Mouse (Mus musculus) embryonic facial prominence, embryonic 15.5 days (tissue): Measurements from ENCODE around the gene Cfap97. TPM values are rescaled to one million over a fixed set of nuclear protein-coding genes. Genes with fewer than 3 reads are reported as not detected.

Source experiments
- ATAC-seq: fragments of 200-750 bp; cut with Nextera tagmentation; 2 replicates; pipeline ENCODE4 v1.8.0; 2017; ENCODE audit warnings: low read depth, moderate TSS enrichment; ENCODE audit not compliant: insufficient number of reproducible peaks, low FRiP score, low TSS enrichment
- H3K27ac ChIP-seq: fragments of 300-500 bp; sonication (generic); replicated peaks from 2 replicates; pipeline ENCODE4 v1.5.1; 2015; ENCODE audit warnings: mild to moderate bottlenecking, inconsistent platforms
- H3K27me3 ChIP-seq: fragments of 300-500 bp; sonication (generic); 2 replicates; pipeline ENCODE4 v1.6.1; 2015; ENCODE audit warnings: inconsistent platforms
- H3K36me3 ChIP-seq: fragments of 300-500 bp; sonication (generic); 2 replicates; pipeline ENCODE4 v1.6.1; 2015; ENCODE audit warnings: mild to moderate bottlenecking, inconsistent platforms
- H3K4me1 ChIP-seq: fragments of 300-500 bp; sonication (generic); 2 replicates; pipeline ENCODE4 v1.6.1; 2015; ENCODE audit warnings: inconsistent platforms
- H3K4me2 ChIP-seq: fragments of 300-500 bp; sonication (generic); replicated peaks from 2 replicates; pipeline ENCODE4 v1.6.1; 2015; ENCODE audit warnings: mild to moderate bottlenecking, inconsistent platforms
- H3K4me3 ChIP-seq: fragments of 300-500 bp; sonication (generic); replicated peaks from 2 replicates; pipeline ENCODE4 v1.5.1; 2015; ENCODE audit warnings: mild to moderate bottlenecking, inconsistent platforms
- H3K9ac ChIP-seq: fragments of 300-500 bp; sonication (generic); 2 replicates; pipeline ENCODE4 v1.6.1; 2015; ENCODE audit warnings: inconsistent platforms
- H3K9me3 ChIP-seq: fragments of 300-500 bp; sonication (generic); replicated peaks from 2 replicates; pipeline ENCODE4 v1.6.1; 2016; ENCODE audit warnings: inconsistent platforms
- WGBS: fragments of 180-500 bp; shearing (Covaris S2); methylation state at CpG from one replicate; pipeline ENCODE4 v1.1.7; 2015; 5-methylcytosine and 5-hydroxymethylcytosine counted together
- polyA plus RNA-seq: library from polyadenylated mRNA; unstranded; fragments of >200 nt; fragmentation: Nextera tagmentation; extraction: Ambion mirVana; gene quantifications from 2 replicates; pipeline ENCODE4 v1.2.1, GENCODE M21; 2015

Cfap97 gene
- polyA plus RNA-seq, 1 experiment from 2014 or later = 22.6 TPM

DNA sequence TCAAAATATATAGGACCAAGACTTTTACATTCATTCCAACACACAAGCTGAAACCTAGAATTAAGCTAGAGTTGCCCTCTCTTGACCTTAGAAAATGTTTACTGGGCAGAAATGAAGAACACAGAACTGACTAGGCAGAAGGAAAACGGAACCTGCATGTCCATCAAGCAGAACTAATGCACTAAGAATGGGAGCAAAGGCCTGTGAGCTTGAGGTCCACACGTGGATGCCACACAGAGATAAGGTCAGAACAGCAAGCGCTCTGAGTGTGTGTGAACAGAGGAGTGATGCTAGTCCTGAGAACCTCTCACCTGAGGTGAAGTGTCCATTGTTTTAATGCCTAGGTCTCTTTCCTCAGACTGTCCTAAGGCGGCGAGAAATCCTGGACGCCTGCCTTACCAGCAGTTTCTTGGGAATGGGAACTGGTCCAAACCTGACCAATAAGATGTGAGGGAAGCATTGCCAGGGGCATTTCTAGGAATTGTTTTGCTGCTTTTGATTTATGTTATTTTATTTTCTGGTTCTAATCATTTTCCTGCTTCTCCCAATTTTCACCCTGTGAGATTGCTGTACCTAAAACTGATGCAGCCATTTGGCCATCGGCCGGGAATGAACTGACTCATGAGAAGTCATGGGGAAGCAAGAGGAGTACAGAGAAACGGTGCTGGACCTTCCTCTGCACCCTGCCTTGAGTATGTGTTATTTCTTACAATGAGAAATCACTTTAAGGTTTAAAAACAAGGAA lies 11.0 kb upstream of the Cfap97 start:
- Histone ChIP-seq H3K4me1 (no peaks in the 10 kb centered on the region), H3K9me3 (no peaks in the 10 kb centered on the region), H3K9ac (no peak overlapping the region), H3K27ac (no peak overlapping the region), H3K36me3 (no peaks in the 10 kb centered on the region), H3K27me3 (no peaks in the 10 kb centered on the region), H3K4me2 (no peak overlapping the region), H3K4me3 (no peak overlapping the region)
- no peak for ATAC-seq
- WGBS = 75% methylated on average over 9 of the region's 9 CpGs

DNA sequence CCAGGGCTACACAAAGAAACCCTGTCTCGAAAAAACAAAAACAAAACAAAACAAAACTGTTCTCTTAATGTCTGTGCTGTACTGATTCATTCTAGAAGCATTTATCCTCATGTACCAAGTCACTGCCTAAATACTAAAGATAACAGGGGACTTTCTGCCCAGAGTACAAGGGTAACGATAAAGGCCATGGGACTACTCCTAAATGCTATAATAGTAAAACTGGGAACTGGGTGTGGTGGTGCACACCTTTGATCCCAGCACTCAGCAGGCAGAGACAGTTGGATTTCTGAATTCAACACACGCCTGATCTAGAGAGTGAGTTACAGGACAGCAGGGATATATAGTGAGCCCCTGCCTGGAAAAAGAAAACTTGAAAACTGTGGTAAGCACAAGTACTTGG lies 9.9 kb upstream of the Cfap97 start:
- H3K9me3 ChIP-seq = no peaks in the 10 kb centered on the region
- no peaks in the 10 kb centered on the region for H3K36me3 ChIP-seq
- no peak overlapping the region for H3K4me3 ChIP-seq
- H3K9ac ChIP-seq = no peak overlapping the region
- no peak overlapping the region for H3K4me2 ChIP-seq
- ATAC-seq = no peak
- no peak overlapping the region for H3K27ac ChIP-seq
- no peaks in the 10 kb centered on the region for H3K4me1 ChIP-seq
- no peaks in the 10 kb centered on the region for H3K27me3 ChIP-seq
- 93% methylated on average over 3 of the region's 3 CpGs for WGBS

DNA sequence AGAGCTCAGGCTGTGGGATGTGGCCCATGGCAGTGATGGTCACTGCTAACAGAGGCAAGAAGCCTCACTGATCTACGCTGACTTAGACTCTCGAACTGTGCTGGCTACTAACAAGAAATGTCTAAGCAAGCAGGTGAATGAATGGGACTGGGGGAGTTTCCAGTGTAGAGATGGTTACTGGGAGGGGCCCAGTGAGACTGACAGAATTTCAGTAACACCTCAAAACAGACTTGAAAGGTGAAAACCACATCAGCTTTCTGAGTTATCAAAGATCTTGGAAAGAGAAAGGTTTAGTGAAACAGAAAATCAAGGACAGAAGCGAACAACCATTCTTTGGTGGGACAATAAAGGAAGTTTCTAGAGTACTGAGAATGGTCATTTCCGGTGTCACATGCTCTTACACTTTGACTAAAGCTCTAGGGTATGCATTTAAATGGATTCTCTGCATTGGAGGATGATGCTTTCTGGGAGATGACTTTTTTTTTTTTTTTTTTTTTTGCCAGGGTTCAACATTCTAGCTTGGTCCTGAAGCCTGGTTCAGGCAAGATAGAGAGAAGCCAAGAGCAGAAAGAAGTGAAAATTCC lies 9.0 kb upstream of the Cfap97 start:
- ATAC-seq = no peak
- no peaks in the 10 kb centered on the region for H3K27me3 ChIP-seq
- no peak overlapping the region for H3K27ac ChIP-seq
- WGBS = 88% methylated on average over 4 of the region's 4 CpGs
- no peaks in the 10 kb centered on the region for H3K9me3 ChIP-seq
- H3K4me1 ChIP-seq = no peaks in the 10 kb centered on the region
- no peak overlapping the region for H3K9ac ChIP-seq
- H3K4me3 ChIP-seq = no peak overlapping the region
- H3K36me3 ChIP-seq = no peaks in the 10 kb centered on the region
- no peak overlapping the region for H3K4me2 ChIP-seq

DNA sequence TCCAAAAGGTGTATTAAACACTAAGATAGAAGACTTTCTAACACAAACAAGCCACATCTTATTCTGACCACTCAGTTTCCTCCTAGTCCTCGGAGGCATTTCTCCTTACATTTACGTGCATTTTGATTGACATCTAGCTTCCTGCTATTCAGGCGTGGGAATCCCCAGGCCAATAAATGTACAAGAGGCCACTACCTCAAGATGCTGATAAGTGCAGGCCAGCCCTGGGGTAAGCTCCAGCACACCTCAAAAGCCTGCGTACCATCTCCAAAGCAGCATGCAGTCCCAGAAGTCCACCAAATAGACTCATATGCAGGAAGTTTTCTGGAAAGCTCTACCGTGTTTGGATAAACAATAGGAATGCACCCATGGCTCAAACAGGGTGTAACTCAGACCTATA lies 8.1 kb upstream of the Cfap97 start:
- Histone ChIP-seq H3K36me3 (no peaks in the 10 kb centered on the region), H3K27ac (no peak overlapping the region), H3K27me3 (no peaks in the 10 kb centered on the region), H3K4me2 (no peak overlapping the region), H3K4me1 (no peaks in the 10 kb centered on the region), H3K9me3 (no peaks in the 10 kb centered on the region), H3K9ac (no peak overlapping the region), H3K4me3 (no peak overlapping the region)
- ATAC-seq = no peak
- WGBS = 53% methylated on average over 5 of the region's 5 CpGs

DNA sequence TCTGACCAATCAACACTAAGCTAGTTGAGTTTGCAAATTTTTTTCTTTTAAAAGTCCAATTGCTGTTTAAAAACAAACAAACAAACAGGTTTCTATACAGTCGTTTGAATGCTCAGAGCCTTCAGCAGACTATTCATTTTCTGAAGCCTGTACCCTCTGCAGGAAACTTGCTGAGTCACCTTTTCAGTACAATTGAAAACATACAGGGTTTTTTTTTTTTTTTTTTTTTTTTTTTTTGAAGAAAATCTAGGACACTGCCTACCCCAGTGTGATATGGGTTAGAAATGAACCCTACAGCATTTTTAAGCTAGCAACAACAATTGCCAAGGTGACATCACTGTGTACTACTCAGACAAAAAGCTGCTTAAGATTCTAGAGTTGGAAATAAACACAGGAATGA lies 7.6 kb upstream of the Cfap97 start:
- WGBS = 11% methylated on average over 1 of the region's 1 CpGs
- Histone ChIP-seq H3K27me3 (no peaks in the 10 kb centered on the region), H3K9me3 (no peaks in the 10 kb centered on the region), H3K4me1 (no peaks in the 10 kb centered on the region), H3K36me3 (no peaks in the 10 kb centered on the region), H3K4me2 (no peak overlapping the region), H3K27ac (no peak overlapping the region), H3K9ac (no peak overlapping the region), H3K4me3 (no peak overlapping the region)
- no peak for ATAC-seq

DNA sequence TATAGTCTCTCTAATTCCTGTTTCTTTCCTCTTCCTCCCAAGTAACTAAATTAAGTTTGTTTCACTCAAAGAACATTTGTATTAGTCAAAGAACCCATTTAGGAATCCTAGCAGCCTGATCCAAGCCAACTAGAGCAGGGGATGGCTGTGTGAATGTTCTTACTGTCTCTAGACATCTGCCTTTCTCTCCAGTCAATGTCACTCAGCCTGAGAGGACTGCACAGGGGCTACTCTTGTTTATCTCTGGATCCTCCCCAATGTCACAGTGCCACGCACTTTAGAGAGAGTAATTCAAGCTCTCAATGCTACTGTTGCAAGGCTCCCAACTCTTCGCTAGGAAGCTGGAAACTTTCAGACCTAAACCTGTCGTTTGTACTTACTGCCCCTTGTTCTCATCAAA lies 5.4 kb upstream of the Cfap97 start:
- no peak for ATAC-seq
- Histone ChIP-seq H3K4me1 (peaks cover 6% of the 10 kb centered on the region; the same call in 1 of the 2 replicates), H3K36me3 (no peaks in the 10 kb centered on the region), H3K4me3 (no peak overlapping the region), H3K4me2 (no peak overlapping the region), H3K9me3 (no peaks in the 10 kb centered on the region), H3K27me3 (no peaks in the 10 kb centered on the region), H3K27ac (no peak overlapping the region), H3K9ac (no peak overlapping the region)
- 40% methylated on average over 3 of the region's 3 CpGs for WGBS

DNA sequence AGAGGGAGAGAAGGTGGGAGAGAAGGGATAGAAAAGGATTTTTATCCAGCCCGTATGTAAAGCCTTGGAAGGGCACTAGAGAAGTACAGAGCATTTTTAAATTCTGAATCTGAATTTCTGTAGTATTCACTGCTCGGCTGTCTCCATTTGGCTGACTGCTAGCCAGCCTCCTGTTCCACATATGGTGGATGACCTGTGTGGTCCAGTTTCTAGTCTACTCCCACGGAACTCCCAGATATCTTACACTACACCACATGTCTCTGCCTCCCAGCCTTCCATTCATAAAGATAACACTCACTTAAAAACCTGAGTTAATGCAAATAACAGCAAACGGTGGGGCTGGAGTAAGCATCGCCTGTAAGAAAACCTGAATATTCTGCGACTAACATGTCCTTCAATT lies 2.3 kb upstream of the Cfap97 start:
- 74% methylated on average over 6 of the region's 6 CpGs for WGBS
- ATAC-seq = no peak
- no peak overlapping the region for H3K27ac ChIP-seq

DNA sequence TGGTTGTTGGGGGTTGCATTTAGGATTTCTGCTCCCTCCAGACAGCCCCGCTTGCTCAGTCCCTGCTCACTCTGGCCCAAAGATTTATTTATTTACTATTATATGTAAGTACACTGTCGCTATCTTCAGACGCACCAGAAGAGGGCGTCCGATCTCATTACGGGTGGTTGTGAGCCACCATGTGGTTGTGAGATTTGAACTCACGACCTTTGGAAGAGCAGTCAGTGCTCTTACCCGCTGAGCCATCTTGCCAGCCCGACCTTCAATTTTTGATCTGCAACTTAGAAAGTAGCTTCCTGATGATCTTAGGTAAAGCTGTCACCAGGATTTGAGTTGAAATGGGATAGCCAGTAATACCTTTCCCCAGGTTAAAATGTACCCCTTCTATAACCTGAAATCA lies 1.8 kb upstream of the Cfap97 start:
- H3K27me3 ChIP-seq = 0 out of 2 replicates have a peak, but pooled peaks cover 3% of the 10 kb centered on the region
- H3K4me3 ChIP-seq = no peak overlapping the region
- H3K27ac ChIP-seq = no peak overlapping the region
- ATAC-seq = no peak
- H3K4me1 ChIP-seq = peaks cover 12% of the 10 kb centered on the region
- H3K9ac ChIP-seq = no peak overlapping the region
- H3K4me2 ChIP-seq = no peak overlapping the region
- WGBS = 77% methylated on average over 9 of the region's 9 CpGs
- H3K9me3 ChIP-seq = no peaks in the 10 kb centered on the region
- H3K36me3 ChIP-seq = no peaks in the 10 kb centered on the region

More for the DNA sequence above, 2.3 kb upstream of the Cfap97 start:
- Histone ChIP-seq H3K4me3 (no peak overlapping the region), H3K4me2 (no peak overlapping the region), H3K36me3 (no peaks in the 10 kb centered on the region), H3K9me3 (no peaks in the 10 kb centered on the region), H3K27me3 (no peaks in the 10 kb centered on the region), H3K4me1 (peaks cover 12% of the 10 kb centered on the region), H3K9ac (no peak overlapping the region)

DNA sequence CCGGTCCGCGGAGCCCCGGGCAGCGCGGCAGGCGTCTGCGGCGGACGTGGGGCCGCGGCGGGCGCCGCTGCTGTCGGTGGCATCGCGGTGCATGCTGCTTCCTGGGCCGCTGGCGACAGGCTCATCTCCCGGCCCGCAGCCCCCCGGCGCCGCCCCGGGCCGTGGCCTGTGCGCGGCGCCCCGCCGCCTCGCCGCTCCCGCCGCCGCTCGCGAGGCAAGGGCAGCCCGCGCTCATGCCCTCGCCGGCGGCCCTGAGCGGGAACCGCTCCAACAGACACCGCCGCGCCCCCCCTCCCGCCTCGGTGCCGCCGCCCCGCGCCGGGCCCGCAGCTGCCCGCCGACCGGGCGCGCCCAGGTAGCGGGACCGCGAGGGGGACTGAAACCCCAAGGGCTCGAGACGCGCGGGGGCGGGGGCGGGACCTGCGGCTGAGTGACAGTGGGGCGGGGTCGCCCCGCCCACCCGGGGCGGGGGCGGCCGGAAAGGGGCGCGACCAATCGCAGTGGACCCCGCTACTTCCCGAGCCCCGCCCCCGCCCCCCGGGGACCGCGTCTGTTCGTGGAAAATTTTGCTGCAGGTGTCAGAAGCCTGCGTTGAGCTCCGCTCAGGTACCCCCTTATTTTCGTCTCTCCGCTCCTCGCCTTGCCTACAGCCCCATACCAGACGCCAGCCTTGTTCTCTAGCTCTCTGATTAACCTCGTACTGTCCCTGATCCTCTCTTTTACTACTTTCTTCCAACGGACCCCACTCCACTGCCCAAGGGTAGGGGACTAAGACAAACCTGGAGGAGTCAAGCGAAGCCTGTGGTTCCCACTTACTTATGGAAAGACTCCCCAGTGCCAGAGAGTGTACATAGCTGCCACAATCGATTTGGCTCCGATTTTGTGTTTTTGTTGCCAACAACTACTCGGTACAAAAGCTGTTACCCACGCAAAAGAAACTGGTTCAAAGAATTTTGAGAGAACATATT lies 777 bp downstream of the Cfap97 start, which contains the start of gene Snx25:
Gene Snx25, minus strand, starts transcription at position 96 of the 968 bp plus-strand sequence.
- 2% methylated on average over 72 of the region's 103 CpGs for WGBS
- Histone ChIP-seq H3K4me1 (peaks cover 12% of the 10 kb centered on the region), H3K9ac (peak within 1 kb of the TSS; percentile 64), H3K27me3 (0 out of 2 replicates have a peak, but pooled peaks cover 3% of the 10 kb centered on the region), H3K9me3 (no peaks in the 10 kb centered on the region), H3K27ac (0 out of 2 replicates have a peak within 1 kb of the TSS, but pooled peaks have one; percentile 25), H3K4me3 (peak within 1 kb of the TSS; percentile 67), H3K4me2 (peak within 1 kb of the TSS; percentile 92), H3K36me3 (no peaks in the 10 kb centered on the region)
- peak; percentile 90 for ATAC-seq

DNA sequence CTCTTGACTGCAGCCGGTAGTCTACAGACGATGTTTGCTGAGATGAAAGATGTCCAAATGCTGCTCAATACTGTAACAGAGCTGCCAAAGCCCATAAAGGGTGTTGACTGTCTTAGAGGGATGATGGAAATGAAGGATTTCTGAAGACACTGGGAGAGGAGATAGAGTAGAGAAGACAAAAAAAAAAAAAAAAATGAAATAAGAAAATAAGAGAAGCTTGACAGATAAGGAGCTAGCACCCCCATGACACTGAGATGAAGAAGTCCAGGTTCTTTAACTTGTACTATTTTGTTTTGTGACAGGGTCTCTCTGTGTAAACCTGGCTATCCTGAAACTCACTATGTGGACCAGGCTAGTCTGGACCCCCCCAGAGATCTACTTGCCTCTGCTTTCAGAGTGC lies 1.5 kb downstream of the Cfap97 start:
- ATAC-seq = no peak

More for the DNA sequence above, 1.5 kb downstream of the Cfap97 start:
- Histone ChIP-seq H3K9me3 (no peaks in the 10 kb centered on the region), H3K27ac (no peak overlapping the region), H3K4me1 (peaks cover 12% of the 10 kb centered on the region), H3K4me2 (peak overlapping the region; percentile 92), H3K27me3 (0 out of 2 replicates have a peak, but pooled peaks cover 3% of the 10 kb centered on the region), H3K9ac (no peak overlapping the region), H3K36me3 (no peaks in the 10 kb centered on the region), H3K4me3 (peak overlapping the region; percentile 67; the same call in 1 of the 2 replicates)
- 20% methylated on average over 2 of the region's 2 CpGs for WGBS
